ENCODE assay signal across 23 mouse cellular contexts in genomic region chr2:167843921-167844320, GRCm38 (mm10).
A peak's percentile ranks its signal among the peaks of the same experiment; 100 is the strongest.
DNase-seq lines count a peak whose midpoint lies in the region; ATAC-seq and TF ChIP-seq lines count a peak whose summit lies in the region.
"Had no signal": no experiment of that assay in that cellular context is flagged by ENCODE, and none has a peak within 500 bp of the region (broad histone marks: within the 10 kb centered on the region; RNA-seq: fewer than 3 reads in every experiment).

No protein-coding gene starts in this region.

- H3K36me3 ChIP-seq in forebrain, postnatal 0 days (ENCODE audit: insufficient read depth) = no peaks in the 10 kb centered on the region
- H3K36me3 ChIP-seq in forebrain, embryonic 11.5 days (ENCODE audit: control insufficient read depth, insufficient read depth, low read length) = no peaks in the 10 kb centered on the region
- no peaks in the 10 kb centered on the region for H3K36me3 ChIP-seq in heart, postnatal 0 days (replicated peaks; ENCODE audit: control insufficient read depth, insufficient read depth, low read length)
- no peaks in the 10 kb centered on the region for H3K36me3 ChIP-seq in lung, embryonic 16.5 days (ENCODE audit: control insufficient read depth, insufficient read depth, low read length)
- H3K36me3 ChIP-seq: embryonic facial prominence, embryonic 10.5 days; heart, embryonic 15.5 days; hindbrain, embryonic 10.5 days; kidney, embryonic 15.5 days; limb, embryonic 12.5 days; midbrain, embryonic 15.5 days; neural tube, embryonic 12.5 days had no signal

- ATAC-seq in forebrain, postnatal 0 days = no peak
- no peak for ATAC-seq in forebrain, embryonic 11.5 days (replicated peaks; ENCODE audit: low FRiP score)
- no peak for ATAC-seq in heart, postnatal 0 days (ENCODE audit: insufficient read depth, low read depth)
- peak; percentile 34 for ATAC-seq in lung, embryonic 16.5 days (ENCODE audit: low read depth)
- ATAC-seq: hindbrain, postnatal 0 days; midbrain, embryonic 15.5 days had no signal

- H3K27me3 ChIP-seq in forebrain, postnatal 0 days (ENCODE audit: insufficient read depth, low read length) = no peaks in the 10 kb centered on the region
- H3K27me3 ChIP-seq in forebrain, embryonic 11.5 days (ENCODE audit: control insufficient read depth, insufficient read depth, low read length) = no peaks in the 10 kb centered on the region
- no peaks in the 10 kb centered on the region for H3K27me3 ChIP-seq in heart, postnatal 0 days (ENCODE audit: control insufficient read depth, insufficient read depth, low read length)
- H3K27me3 ChIP-seq in lung, embryonic 16.5 days (ENCODE audit: control insufficient read depth, insufficient read depth, low read depth, low read length) = no peaks in the 10 kb centered on the region
- H3K27me3 ChIP-seq: heart, embryonic 15.5 days; kidney, embryonic 15.5 days; limb, embryonic 12.5 days; midbrain, embryonic 15.5 days; neural tube, embryonic 12.5 days had no signal

- no peak for TF ChIP-seq CTCF in forebrain, postnatal 0 days (IDR thresholded peaks at IDR 0.05; ENCODE audit: low read depth)
- no peak for TF ChIP-seq CTCF in heart, postnatal 0 days (IDR thresholded peaks at IDR 0.05; ENCODE audit: low read depth)

- WGBS in forebrain, postnatal 0 days = 46% methylated on average over 5 of the region's 5 CpGs
- 70% methylated on average over 5 of the region's 5 CpGs for WGBS in forebrain, embryonic 11.5 days
- 68% methylated on average over 5 of the region's 5 CpGs for WGBS in heart, postnatal 0 days
- 37% methylated on average over 5 of the region's 5 CpGs for WGBS in lung, embryonic 16.5 days

- no peak for TF ChIP-seq EP300 in heart, postnatal 0 days (IDR thresholded peaks at IDR 0.05; ENCODE audit: low read depth)

- H3K4me1 ChIP-seq in forebrain, postnatal 0 days (ENCODE audit: insufficient read depth) = no peaks in the 10 kb centered on the region
- no peaks in the 10 kb centered on the region for H3K4me1 ChIP-seq in forebrain, embryonic 11.5 days (replicated peaks; ENCODE audit: control insufficient read depth, insufficient read depth, low read length)
- peaks cover 26% of the 10 kb centered on the region for H3K4me1 ChIP-seq in heart, postnatal 0 days (ENCODE audit: control insufficient read depth, insufficient read depth)
- peaks cover 50% of the 10 kb centered on the region for H3K4me1 ChIP-seq in lung, embryonic 16.5 days (replicated peaks; ENCODE audit: control insufficient read depth, insufficient read depth, low read length)
- H3K4me1 ChIP-seq: midbrain, embryonic 15.5 days had no signal

- H3K4me2 ChIP-seq in forebrain, postnatal 0 days (ENCODE audit: low read depth) = no peak overlapping the region
- H3K4me2 ChIP-seq in forebrain, embryonic 11.5 days (ENCODE audit: low read depth, low read length, severe bottlenecking) = no peak overlapping the region
- no peak overlapping the region for H3K4me2 ChIP-seq in heart, postnatal 0 days (ENCODE audit: low read depth, low read length)
- H3K4me2 ChIP-seq in lung, embryonic 16.5 days (ENCODE audit: low read depth, low read length) = no peak overlapping the region
- H3K4me2 ChIP-seq: heart, embryonic 15.5 days; kidney, embryonic 15.5 days; limb, embryonic 12.5 days; midbrain, embryonic 15.5 days; neural tube, embryonic 12.5 days had no signal

- H3K27ac ChIP-seq in forebrain, postnatal 0 days (ENCODE audit: low read depth, low read length) = no peak overlapping the region
- no peak overlapping the region for H3K27ac ChIP-seq in forebrain, embryonic 11.5 days (ENCODE audit: low read depth, low read length)
- peak overlapping the region; percentile 85 for H3K27ac ChIP-seq in heart, postnatal 0 days (ENCODE audit: low read depth)
- H3K27ac ChIP-seq in lung, embryonic 16.5 days (ENCODE audit: low read length) = peak overlapping the region; percentile 55
- H3K27ac ChIP-seq: hindbrain, embryonic 10.5 days; hindbrain, postnatal 0 days; kidney, embryonic 15.5 days; limb, embryonic 12.5 days; liver, embryonic 14.5 days; macrophage; midbrain, embryonic 15.5 days; neural tube, embryonic 12.5 days had no signal

- H3K9ac ChIP-seq in forebrain, postnatal 0 days = no peak overlapping the region
- H3K9ac ChIP-seq in forebrain, embryonic 11.5 days (ENCODE audit: low read length) = no peak overlapping the region
- no peak overlapping the region for H3K9ac ChIP-seq in heart, postnatal 0 days (replicated peaks; ENCODE audit: low read depth, low read length)
- no peak overlapping the region for H3K9ac ChIP-seq in lung, embryonic 16.5 days (ENCODE audit: low read length)
- H3K9ac ChIP-seq: heart, embryonic 15.5 days; kidney, embryonic 15.5 days; limb, embryonic 12.5 days; liver, embryonic 14.5 days; midbrain, embryonic 15.5 days; neural tube, embryonic 12.5 days had no signal

- H3K4me3 ChIP-seq in forebrain, postnatal 0 days (ENCODE audit: low read depth, low read length) = no peak overlapping the region
- H3K4me3 ChIP-seq in forebrain, embryonic 11.5 days (ENCODE audit: low read depth, low read length) = no peak overlapping the region
- no peak overlapping the region for H3K4me3 ChIP-seq in heart, postnatal 0 days (ENCODE audit: low read depth, low read length)
- H3K4me3 ChIP-seq in lung, embryonic 16.5 days (ENCODE audit: low read length) = no peak overlapping the region
- H3K4me3 ChIP-seq: embryonic facial prominence, embryonic 10.5 days; heart, embryonic 15.5 days; hindbrain, embryonic 10.5 days; kidney, embryonic 15.5 days; limb, embryonic 12.5 days; midbrain, embryonic 15.5 days; neural tube, embryonic 12.5 days had no signal

- no peaks in the 10 kb centered on the region for H3K9me3 ChIP-seq in forebrain, postnatal 0 days (ENCODE audit: low read length)
- H3K9me3 ChIP-seq in forebrain, embryonic 11.5 days (ENCODE audit: control insufficient read depth, low read length) = no peaks in the 10 kb centered on the region
- H3K9me3 ChIP-seq in heart, postnatal 0 days (replicated peaks; ENCODE audit: control insufficient read depth, low read length) = no peaks in the 10 kb centered on the region
- no peaks in the 10 kb centered on the region for H3K9me3 ChIP-seq in lung, embryonic 16.5 days (ENCODE audit: control insufficient read depth, low read length)
- H3K9me3 ChIP-seq: embryonic facial prominence, embryonic 10.5 days; heart, embryonic 15.5 days; hindbrain, embryonic 10.5 days; kidney, embryonic 15.5 days; limb, embryonic 12.5 days; midbrain, embryonic 15.5 days; neural tube, embryonic 12.5 days had no signal

- peak; percentile 38 for DNase-seq in forebrain, postnatal 0 days
- DNase-seq in forebrain, embryonic 11.5 days (ENCODE audit: low spot score) = no peak
- no peak for DNase-seq in heart, postnatal 0 days (ENCODE audit: low spot score)
- DNase-seq in heart, adult 9 months (ENCODE audit: low spot score in 2 of 2) = no peak
- DNase-seq in lung, postnatal 36 days = no peak
- no peak for DNase-seq in gastrocnemius, postnatal 25 days
- DNase-seq: cerebellum, adult 11-12 months; cerebellum, postnatal 10 days; retina, postnatal 1 day; right cerebral cortex, postnatal 25 days; spleen, adult 18-20 months; thymus, postnatal 14 days had no signal

Comparison
In these comparisons a context has a peak if more than half of its experiments do, and no peak if none do; other contexts are left out.
1. H3K27ac ChIP-seq: peak in heart, postnatal 0 days (single experiment) and lung, embryonic 16.5 days (single experiment); none in forebrain, postnatal 0 days (single experiment) and forebrain, embryonic 11.5 days (single experiment).